Mouse (Mus musculus): ENCODE data around the gene Ddx39. TPM values are rescaled to one million over a fixed set of nuclear protein-coding genes. Genes with fewer than 3 reads are reported as not detected.
A peak's percentile ranks its signal among the peaks of the same experiment; 100 is the strongest.

Ddx39 gene
- polyA plus RNA-seq, 2 experiments from 2014 or later: 153 to 208 TPM

- ATAC-seq: no peak
These were observed 24.2 kb downstream of the Ddx39 start for GRCm38 (mm10) chr8:83738949-83739710.

GRCm38 (mm10) chr8:83739711-83740468 is 24.9 kb downstream of the Ddx39 start:
- peak; percentile 53 for ATAC-seq

- ATAC-seq: no peak
These were observed 25.6 kb downstream of the Ddx39 start for GRCm38 (mm10) chr8:83740586-83740975.

GRCm38 (mm10) chr8:83740976-83741741 is 26.2 kb downstream of the Ddx39 start, which contains the start of gene Adgre5:
TSS of gene Adgre5 (minus strand) at chr8:83741326.
- peak; percentile 16 for ATAC-seq

GRCm38 (mm10) chr8:83741849-83742655 is 27.1 kb downstream of the Ddx39 start:
- ATAC-seq: peak; percentile 67

GRCm38 (mm10) chr8:83742968-83743367 is 28.0 kb downstream of the Ddx39 start:
- ATAC-seq: no peak

GRCm38 (mm10) chr8:83744070-83744469 is 29.1 kb downstream of the Ddx39 start:
- no peak for ATAC-seq

- ATAC-seq: peak; percentile 64
These were observed 32.8 kb downstream of the Ddx39 start for GRCm38 (mm10) chr8:83747661-83748346.

- ATAC-seq: peak; percentile 92
These were observed 33.7 kb downstream of the Ddx39 start for GRCm38 (mm10) chr8:83748708-83749107.

GRCm38 (mm10) chr8:83749265-83749664 is 34.3 kb downstream of the Ddx39 start:
- no peak for ATAC-seq

- no peak for ATAC-seq
These were observed 39.2 kb downstream of the Ddx39 start for GRCm38 (mm10) chr8:83754149-83754548.

GRCm38 (mm10) chr8:83756273-83756672 is 41.3 kb downstream of the Ddx39 start:
- no peak for ATAC-seq

GRCm38 (mm10) chr8:83757084-83757607 is 42.2 kb downstream of the Ddx39 start:
- no peak for ATAC-seq

- peak; percentile 88 for ATAC-seq
These were observed 43.3 kb downstream of the Ddx39 start for GRCm38 (mm10) chr8:83758298-83758697.

GRCm38 (mm10) chr8:83759231-83759759 is 44.3 kb downstream of the Ddx39 start:
- no peak for ATAC-seq

- ATAC-seq: no peak
These were observed 49.1 kb downstream of the Ddx39 start for GRCm38 (mm10) chr8:83764116-83764515.

- ATAC-seq: no peak
These were observed 49.7 kb downstream of the Ddx39 start for GRCm38 (mm10) chr8:83764717-83765116.

GRCm38 (mm10) chr8:83765663-83766062 is 50.7 kb downstream of the Ddx39 start:
- ATAC-seq: no peak

- ATAC-seq: no peak
These were observed 52.5 kb downstream of the Ddx39 start for GRCm38 (mm10) chr8:83767442-83767841.

GRCm38 (mm10) chr8:83768526-83768925 is 53.5 kb downstream of the Ddx39 start:
- ATAC-seq: peak; percentile 32

GRCm38 (mm10) chr8:83769720-83770119 is 54.7 kb downstream of the Ddx39 start:
- ATAC-seq: no peak

All from CD4-positive, CD25-positive, alpha-beta regulatory T cell, adult 4 months (primary cell).